Mouse (Mus musculus) kidney, postnatal 0 days (tissue): ENCODE data around the gene Sox2. TPM values are rescaled to one million over a fixed set of nuclear protein-coding genes. Genes with fewer than 3 reads are reported as not detected.
A peak's percentile ranks its signal among the peaks of the same experiment; 100 is the strongest.

Experiments used
- ATAC-seq: fragments of 200-750 bp; cut with Nextera tagmentation; replicated peaks from 2 replicates; pipeline ENCODE4 v1.8.0; 2017; ENCODE audit warnings: low read depth, moderate number of reproducible peaks, moderate TSS enrichment, moderate library complexity; ENCODE audit not compliant: low FRiP score
- DNase-seq: peaks from one replicate; pipeline ENCODE4 v3.0.0-alpha.2; 2016; ENCODE audit warnings: low spot score
- H3K27ac ChIP-seq: fragments of 300-500 bp; sonication (generic); 2 replicates; pipeline ENCODE4 v1.5.1; 2014; ENCODE audit warnings: mild to moderate bottlenecking
- H3K27me3 ChIP-seq: fragments of 300-500 bp; sonication (generic); 2 replicates; pipeline ENCODE4 v1.6.1; 2014; ENCODE audit warnings: low read length, mixed read lengths; ENCODE audit not compliant: insufficient read depth
- H3K36me3 ChIP-seq: fragments of 300-500 bp; sonication (generic); 2 replicates; pipeline ENCODE4 v1.6.1; 2014; ENCODE audit warnings: low read length, mixed read lengths; ENCODE audit not compliant: insufficient read depth
- H3K4me1 ChIP-seq: fragments of 300-500 bp; sonication (generic); replicated peaks from 2 replicates; pipeline ENCODE4 v1.6.1; 2014; ENCODE audit warnings: antibody characterized with exemption, low read length, mixed read lengths; ENCODE audit not compliant: insufficient read depth
- H3K4me2 ChIP-seq: fragments of 300-500 bp; sonication (generic); 2 replicates; pipeline ENCODE4 v1.6.1; 2014; ENCODE audit warnings: mild to moderate bottlenecking, low read length, moderate library complexity, mixed read lengths
- H3K4me3 ChIP-seq: fragments of 300-500 bp; sonication (generic); replicated peaks from 2 replicates; pipeline ENCODE4 v1.5.1; 2014; ENCODE audit warnings: low read depth, low read length
- H3K9ac ChIP-seq: fragments of 300-500 bp; sonication (generic); 2 replicates; pipeline ENCODE4 v1.6.1; 2014; ENCODE audit warnings: low read depth, low read length
- H3K9me3 ChIP-seq: fragments of 300-500 bp; sonication (generic); replicated peaks from 2 replicates; pipeline ENCODE4 v1.6.1; 2016; ENCODE audit warnings: low read length, inconsistent platforms, mixed read lengths
- CTCF ChIP-seq: IDR thresholded peaks from 2 replicates; pipeline ENCODE4 v1.5.1; 2016; ENCODE audit warnings: antibody characterized with exemption, low read depth, mild to moderate bottlenecking, moderate library complexity
- WGBS: fragments of 180-500 bp; shearing (Covaris S2); extraction: QIAGEN DNeasy Blood & Tissue Kit; methylation state at CpG from one replicate; pipeline ENCODE4 v1.1.7; 2014; 5-methylcytosine and 5-hydroxymethylcytosine counted together
- polyA plus RNA-seq: library from polyadenylated mRNA; unstranded; fragments of >200 nt; fragmentation: Nextera tagmentation; extraction: Ambion mirVana; gene quantifications from 2 replicates; pipeline ENCODE4 v1.2.1, GENCODE M21; 2015

Sox2 gene
- polyA plus RNA-seq, 1 experiment from 2014 or later: not detected

- no peaks in the 10 kb centered on the region for H3K4me1 ChIP-seq
- H3K4me3 ChIP-seq: no peak overlapping the region
- TF ChIP-seq CTCF: no peak
- 8% methylated on average over 13 of the region's 13 CpGs for WGBS
- no peak overlapping the region for H3K4me2 ChIP-seq
- no peaks in the 10 kb centered on the region for H3K36me3 ChIP-seq
- no peak for DNase-seq
- H3K27me3 ChIP-seq: peaks cover 62% of the 10 kb centered on the region
- H3K27ac ChIP-seq: no peak overlapping the region
- H3K9ac ChIP-seq: no peak overlapping the region
- ATAC-seq: no peak
- H3K9me3 ChIP-seq: no peaks in the 10 kb centered on the region
These were observed 11.9 kb upstream of the Sox2 start for GRCm38 (mm10) chr3:34638344-34638743.

- DNase-seq: peak; percentile 80
- no peaks in the 10 kb centered on the region for H3K36me3 ChIP-seq
- H3K27me3 ChIP-seq: peaks cover 69% of the 10 kb centered on the region
- TF ChIP-seq CTCF: peak; percentile 77
- peak; percentile 40; the same call in 1 of the 2 replicates for ATAC-seq
- WGBS: 7% methylated on average over 24 of the region's 24 CpGs
- no peaks in the 10 kb centered on the region for H3K4me1 ChIP-seq
- no peak overlapping the region for H3K4me2 ChIP-seq
- no peak overlapping the region for H3K27ac ChIP-seq
- H3K4me3 ChIP-seq: no peak overlapping the region
- H3K9ac ChIP-seq: no peak overlapping the region
- H3K9me3 ChIP-seq: no peaks in the 10 kb centered on the region
These were observed 11.0 kb upstream of the Sox2 start for GRCm38 (mm10) chr3:34639031-34639872.

DNA sequence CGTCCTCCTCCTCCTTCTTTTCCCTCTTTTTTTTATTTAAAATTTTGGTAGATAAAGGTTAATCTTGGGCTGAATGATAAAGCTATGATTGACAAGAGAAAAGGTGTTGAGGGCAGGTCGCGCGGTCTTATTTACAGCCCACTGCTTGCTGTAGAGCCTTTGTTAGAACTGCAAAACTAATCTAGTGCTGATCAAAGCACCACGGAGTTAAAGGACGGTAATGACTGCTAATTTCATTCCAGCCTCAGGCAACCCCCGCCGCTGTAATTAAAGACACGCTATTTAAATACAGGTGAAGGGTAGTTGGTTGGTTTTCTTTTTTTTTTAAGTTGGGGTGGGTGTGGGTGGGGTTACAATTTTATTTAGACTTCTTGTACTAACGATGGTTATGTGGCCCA is 10.3 kb upstream of the Sox2 start:
- 3% methylated on average over 10 of the region's 10 CpGs for WGBS
- no peak for DNase-seq
- Histone ChIP-seq H3K9me3 (no peaks in the 10 kb centered on the region), H3K27ac (no peak overlapping the region), H3K4me3 (no peak overlapping the region), H3K4me1 (no peaks in the 10 kb centered on the region), H3K27me3 (peaks cover 72% of the 10 kb centered on the region), H3K9ac (no peak overlapping the region), H3K36me3 (no peaks in the 10 kb centered on the region), H3K4me2 (no peak overlapping the region)
- no peak for ATAC-seq
- TF ChIP-seq CTCF: no peak

DNA sequence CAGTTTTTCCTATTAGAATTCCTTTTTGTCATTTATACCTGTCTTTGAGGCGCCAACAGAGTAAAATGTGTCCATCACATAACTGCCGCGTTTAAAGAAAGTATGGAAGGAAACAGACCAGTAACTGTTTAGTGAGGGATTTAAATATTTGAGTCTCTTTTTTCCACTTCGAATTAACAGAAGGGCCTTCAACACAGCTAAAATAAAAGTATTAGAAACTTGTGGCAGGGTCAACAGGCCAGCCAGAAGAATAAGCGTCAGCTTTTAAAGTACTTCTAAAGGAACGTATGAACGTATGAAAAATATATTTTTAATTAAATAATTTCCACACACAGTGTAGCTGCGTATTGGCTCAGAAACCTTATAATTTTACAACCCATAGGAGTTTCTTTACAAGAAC is 9.9 kb upstream of the Sox2 start:
- ATAC-seq (no peak), DNase-seq (no peak)
- no peak for TF ChIP-seq CTCF
- H3K4me3 ChIP-seq: no peak overlapping the region
- peaks cover 76% of the 10 kb centered on the region for H3K27me3 ChIP-seq
- no peaks in the 10 kb centered on the region for H3K36me3 ChIP-seq
- no peak overlapping the region for H3K9ac ChIP-seq
- WGBS: 7% methylated on average over 8 of the region's 8 CpGs
- no peaks in the 10 kb centered on the region for H3K4me1 ChIP-seq
- H3K9me3 ChIP-seq: no peaks in the 10 kb centered on the region
- no peak overlapping the region for H3K4me2 ChIP-seq
- no peak overlapping the region for H3K27ac ChIP-seq

GRCm38 (mm10) chr3:34640690-34641600 is 9.3 kb upstream of the Sox2 start:
- no peak overlapping the region for H3K27ac ChIP-seq
- H3K36me3 ChIP-seq: no peaks in the 10 kb centered on the region
- no peaks in the 10 kb centered on the region for H3K4me1 ChIP-seq
- 4% methylated on average over 33 of the region's 33 CpGs for WGBS
- TF ChIP-seq CTCF: peak; percentile 71
- DNase-seq: peak; percentile 72
- ATAC-seq: no peak
- peaks cover 83% of the 10 kb centered on the region for H3K27me3 ChIP-seq
- H3K4me3 ChIP-seq: no peak overlapping the region
- no peak overlapping the region for H3K4me2 ChIP-seq
- no peaks in the 10 kb centered on the region for H3K9me3 ChIP-seq
- no peak overlapping the region for H3K9ac ChIP-seq

DNA sequence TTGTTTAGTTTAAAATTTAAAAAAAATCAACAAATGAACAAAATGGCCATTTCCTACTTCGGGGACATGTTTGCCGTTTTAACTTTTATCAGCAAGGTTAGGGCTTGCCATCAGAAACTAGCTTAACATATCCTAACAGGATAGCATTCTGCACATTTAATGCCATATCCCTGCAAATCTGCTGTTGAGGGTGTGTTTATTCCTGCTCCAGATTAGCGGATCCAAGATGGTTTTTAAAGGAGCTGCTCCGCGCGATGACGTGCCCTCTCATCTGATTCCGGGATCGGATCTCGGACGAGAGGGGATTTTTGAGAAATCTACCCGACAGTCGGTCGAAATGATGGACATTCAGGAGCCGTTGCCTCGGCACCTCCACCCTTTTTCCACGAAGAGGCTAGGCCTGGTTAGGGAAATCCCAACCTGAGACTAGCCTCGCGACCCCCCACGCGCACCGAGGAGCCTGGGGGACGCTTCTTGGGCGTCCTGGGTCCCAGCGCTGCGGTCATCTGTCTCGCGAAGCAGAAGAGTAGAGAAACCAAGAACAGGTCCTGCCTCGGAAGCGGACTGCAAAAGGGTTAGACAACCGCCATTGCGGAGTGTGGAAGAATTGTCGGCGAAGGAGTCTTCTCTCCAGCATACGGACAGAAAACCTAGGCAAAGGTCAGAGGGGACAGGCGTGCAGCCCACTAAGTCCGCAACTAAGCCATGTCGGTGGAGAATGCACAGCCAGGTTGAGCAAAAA is 8.3 kb upstream of the Sox2 start:
- no peak for DNase-seq

More for the DNA sequence above, 8.3 kb upstream of the Sox2 start:
- Histone ChIP-seq H3K4me2 (peak overlapping the region; percentile 31; the same call in 1 of the 2 replicates), H3K4me1 (no peaks in the 10 kb centered on the region), H3K27ac (no peak overlapping the region), H3K9ac (no peak overlapping the region), H3K9me3 (no peaks in the 10 kb centered on the region), H3K27me3 (peaks cover 90% of the 10 kb centered on the region), H3K36me3 (no peaks in the 10 kb centered on the region), H3K4me3 (0 out of 2 replicates have a peak overlapping the region, but pooled peaks have one; percentile 13)
- WGBS: 3% methylated on average over 38 of the region's 38 CpGs
- no peak for ATAC-seq
- TF ChIP-seq CTCF: no peak
